Mouse (Mus musculus) MEL (cell line): ENCODE results near the gene Glce.

ENCODE experiments used
- CHD2 ChIP-seq: IDR thresholded peaks from 2 replicates; pipeline ENCODE4 v1.6.1; 2011; ENCODE audit warnings: low read length, improper control_type of control experiment
- CTCF ChIP-seq, 3 experiments: IDR thresholded peaks in 2 of 3; conservative IDR thresholded peaks in 1 of 3; 2 replicates each; pipeline ENCODE4 v1.5.1; 2011 to 2012; ENCODE audit warnings: low read length in 3 of 3, low read depth in 2 of 3, mild to moderate bottlenecking in 2 of 3, improper control_type of control experiment in 1 of 3, inconsistent platforms in 1 of 3, mixed read lengths in 1 of 3, moderate library complexity in 1 of 3; ENCODE audit not compliant: control insufficient read depth in 1 of 3, insufficient read depth in 1 of 3, poor library complexity in 1 of 3, severe bottlenecking in 1 of 3
- E2F4 ChIP-seq: IDR thresholded peaks from 2 replicates; pipeline ENCODE4 v1.6.1; 2011; ENCODE audit warnings: low read depth, low read length, improper control_type of control experiment, borderline replicate concordance
- GABPA ChIP-seq: IDR thresholded peaks from 2 replicates; pipeline ENCODE4 v1.6.1; 2012; ENCODE audit warnings: low read depth, mild to moderate bottlenecking, inconsistent platforms, low read length, improper control_type of control experiment, moderate library complexity
- GATA1 ChIP-seq: IDR thresholded peaks from 2 replicates; pipeline ENCODE4 v1.6.1; 2011; ENCODE audit warnings: low read depth, low read length, improper control_type of control experiment
- KAT2A ChIP-seq: conservative IDR thresholded peaks from 2 replicates; pipeline ENCODE4 v1.6.1; 2012; ENCODE audit warnings: low read depth, low read length, improper control_type of control experiment, inconsistent platforms
- MAFK ChIP-seq: IDR thresholded peaks from 2 replicates; pipeline ENCODE4 v1.6.1; 2011; ENCODE audit warnings: low read depth, mild to moderate bottlenecking, low read length, improper control_type of control experiment, borderline replicate concordance
- MAX ChIP-seq: IDR thresholded peaks from 2 replicates; pipeline ENCODE4 v1.6.1; 2011; ENCODE audit warnings: low read length, improper control_type of control experiment
- MYC ChIP-seq: IDR thresholded peaks from 2 replicates; pipeline ENCODE4 v1.6.1; 2011; ENCODE audit warnings: low read depth, mild to moderate bottlenecking, low read length, improper control_type of control experiment, moderate library complexity
- NRF1 ChIP-seq: IDR thresholded peaks from 2 replicates; pipeline ENCODE4 v1.6.1; 2014; ENCODE audit warnings: low read depth, mild to moderate bottlenecking, inconsistent platforms, low read length, improper control_type of control experiment, moderate library complexity; ENCODE audit not compliant: poor library complexity, insufficient read depth, severe bottlenecking
- POLR2A ChIP-seq, 2 experiments: IDR thresholded peaks; 2 replicates each; pipeline ENCODE4 v1.6.1; 2011 to 2012; ENCODE audit warnings: low read length in 2 of 2, mild to moderate bottlenecking in 2 of 2, control low read depth in 1 of 2, improper control_type of control experiment in 1 of 2, low read depth in 1 of 2, moderate library complexity in 1 of 2; ENCODE audit not compliant: control insufficient read depth in 1 of 2, insufficient read depth in 1 of 2, poor library complexity in 1 of 2
- RAD21 ChIP-seq: IDR thresholded peaks from 2 replicates; pipeline ENCODE4 v1.6.1; 2011; ENCODE audit warnings: mild to moderate bottlenecking, low read depth, low read length, improper control_type of control experiment
- USF1 ChIP-seq: IDR thresholded peaks from 2 replicates; pipeline ENCODE4 v1.6.1; 2014; ENCODE audit warnings: low read depth, mild to moderate bottlenecking, inconsistent platforms, low read length, improper control_type of control experiment, moderate library complexity
- ZNF384 ChIP-seq: IDR thresholded peaks from 2 replicates; pipeline ENCODE4 v1.6.1; 2012; ENCODE audit warnings: low read depth, mild to moderate bottlenecking, inconsistent platforms, low read length, improper control_type of control experiment

DNA sequence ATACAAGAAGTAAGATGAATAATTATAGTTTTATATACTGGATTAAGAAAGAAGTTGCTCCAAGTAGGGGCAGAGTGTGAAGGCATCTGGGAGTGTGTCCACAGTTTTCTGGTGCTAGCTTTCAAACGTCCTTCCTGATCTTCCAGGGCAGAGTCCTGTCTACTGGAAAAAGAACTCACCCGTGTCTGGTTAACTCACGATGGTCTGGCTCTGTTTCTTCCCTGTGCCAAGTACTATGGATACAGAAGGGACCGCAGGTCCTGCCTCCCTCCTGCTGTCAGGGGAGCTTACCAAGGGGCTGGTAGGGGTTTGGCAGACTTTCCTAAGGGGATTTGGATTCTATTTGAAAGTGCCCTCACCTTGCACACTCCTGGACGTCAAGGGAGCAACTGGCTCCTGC lies 97.4 kb downstream of the Glce start:
- TF ChIP-seq CTCF (IDR thresholded peaks at IDR 0.05 in 2 of 3, conservative IDR thresholded peaks at IDR 0.05 in 1 of 3; ENCODE audit: control insufficient read depth in 1 of 3, insufficient read depth in 1 of 3, low read depth in 2 of 3, low read length in 3 of 3, poor library complexity in 1 of 3, severe bottlenecking in 1 of 3) (no peak), MAFK (no peak), E2F4 (no peak), GABPA (no peak), NRF1 (no peak), POLR2A (IDR thresholded peaks at IDR 0.05; ENCODE audit: control insufficient read depth in 1 of 2, insufficient read depth in 1 of 2, low read depth in 1 of 2, low read length in 2 of 2, poor library complexity in 1 of 2) (no peak), CHD2 (no peak), RAD21 (no peak), KAT2A (no peak), MAX (no peak), USF1 (no peak), ZNF384 (no peak), MYC (no peak), GATA1 (no peak)
